Mouse (Mus musculus) lung, postnatal 10 days (tissue): ENCODE results near the gene Prmt1.

Source experiments
- DNase-seq: peaks from one replicate; pipeline ENCODE4 v3.0.0; 2021

Gene Prmt1

DNA sequence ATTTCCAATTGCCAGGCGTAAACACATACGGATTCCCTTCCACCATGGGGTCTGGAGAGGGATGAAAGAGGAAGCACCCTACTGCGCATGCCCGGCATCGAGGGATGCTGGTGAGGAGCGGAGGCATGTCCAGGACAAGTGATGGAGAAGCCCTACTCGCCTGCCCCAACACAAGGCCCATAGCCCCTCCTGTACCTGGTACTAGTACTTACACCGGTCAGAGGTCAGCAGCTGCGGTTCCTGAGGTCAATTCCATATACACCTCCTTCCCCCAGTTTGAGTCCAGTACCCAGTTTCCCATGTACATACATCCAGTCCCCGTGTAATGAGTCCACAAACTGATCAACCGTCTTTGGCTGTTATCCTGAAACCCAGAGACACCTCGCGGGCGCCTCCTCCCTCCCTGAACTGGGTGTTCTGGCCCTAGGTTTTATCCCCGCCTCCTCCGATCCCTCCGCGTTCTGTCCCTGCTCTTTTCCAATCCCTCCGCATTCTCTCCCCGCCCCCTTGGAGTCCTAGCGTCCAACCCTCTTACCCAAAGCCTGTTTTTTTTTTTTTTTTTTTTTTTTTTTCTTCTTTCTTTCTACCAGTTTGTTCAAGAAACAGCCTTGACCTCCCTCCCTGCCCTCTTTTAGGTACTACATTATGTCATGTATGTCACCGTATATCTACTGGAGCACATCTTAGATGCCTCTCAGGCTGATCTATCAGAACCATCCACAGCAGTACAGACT, 11.8 kb downstream of the Prmt1 start, which contains the start of gene Cpt1c:
Gene Cpt1c (minus strand): TSS at position 469 of the 734 bp plus-strand sequence.
- DNase-seq = peak; percentile 92

- DNase-seq = no peak
Observed at GRCm38 (mm10) chr7:44973415-44974130, 12.8 kb downstream of the Prmt1 start.

DNA sequence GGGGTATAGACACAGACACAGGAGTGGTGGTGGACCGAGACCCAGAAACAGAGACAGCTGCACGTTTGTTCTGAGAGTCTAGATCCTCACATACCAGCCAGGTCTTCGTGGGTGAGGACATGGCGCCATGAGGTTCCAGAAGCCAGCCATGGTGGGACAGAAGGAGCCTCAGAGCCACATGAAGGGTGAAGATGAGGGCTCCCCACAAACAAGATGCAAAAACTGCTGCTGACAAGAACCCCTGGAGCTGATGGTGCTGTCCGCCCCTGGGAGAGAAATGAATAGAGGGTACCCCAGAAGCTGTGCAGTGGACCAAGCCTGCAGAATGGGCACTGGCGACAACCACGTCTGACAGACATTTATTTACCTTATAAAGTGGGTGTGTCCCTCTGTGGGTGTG, 15.2 kb downstream of the Prmt1 start:
- DNase-seq = no peak

- DNase-seq = peak; percentile 94
Observed at GRCm38 (mm10) chr7:44970231-44970691, 16.1 kb downstream of the Prmt1 start.

GRCm38 (mm10) chr7:44966638-44967037, 19.7 kb downstream of the Prmt1 start:
- no peak for DNase-seq

DNA sequence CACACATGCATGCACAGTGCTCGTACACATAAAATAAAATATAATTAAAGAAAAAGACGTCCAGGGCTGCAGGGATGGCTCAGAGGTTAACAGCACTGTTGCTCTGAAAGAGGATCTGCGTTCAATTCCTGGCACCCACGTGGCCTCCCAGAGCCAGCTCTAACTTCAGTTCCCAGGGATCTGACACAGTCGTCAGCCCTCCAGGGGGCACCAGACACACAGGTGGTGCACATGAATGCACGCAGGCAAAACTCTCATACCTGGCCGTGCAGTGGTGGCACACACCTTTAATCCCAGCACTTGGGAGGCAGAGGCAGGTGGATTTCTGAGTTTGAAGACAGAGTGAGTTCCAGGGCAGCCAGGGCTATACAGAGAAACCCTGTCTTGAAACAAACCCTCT, 20.4 kb downstream of the Prmt1 start:
- no peak for DNase-seq

DNA sequence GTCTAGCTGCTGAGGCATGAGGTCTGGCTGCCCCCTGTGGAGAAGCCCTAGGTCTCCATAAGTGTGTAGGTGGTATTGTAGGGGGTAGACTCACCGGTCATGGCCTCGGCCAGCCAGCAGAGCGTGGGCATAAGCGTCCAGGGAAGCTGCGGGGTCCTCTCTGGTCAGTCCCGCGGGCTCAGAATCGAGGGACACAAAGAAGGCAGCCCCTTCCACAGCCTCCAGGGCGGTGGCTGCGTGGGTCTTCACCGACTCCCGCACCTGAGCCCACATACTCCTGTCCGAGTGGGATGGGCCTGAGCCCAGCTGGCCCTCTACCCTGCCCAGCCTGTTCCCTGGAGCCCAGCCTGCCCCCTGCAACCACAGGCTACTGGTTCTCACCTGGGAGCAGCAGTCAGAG, 21.4 kb downstream of the Prmt1 start:
- DNase-seq = no peak

DNA sequence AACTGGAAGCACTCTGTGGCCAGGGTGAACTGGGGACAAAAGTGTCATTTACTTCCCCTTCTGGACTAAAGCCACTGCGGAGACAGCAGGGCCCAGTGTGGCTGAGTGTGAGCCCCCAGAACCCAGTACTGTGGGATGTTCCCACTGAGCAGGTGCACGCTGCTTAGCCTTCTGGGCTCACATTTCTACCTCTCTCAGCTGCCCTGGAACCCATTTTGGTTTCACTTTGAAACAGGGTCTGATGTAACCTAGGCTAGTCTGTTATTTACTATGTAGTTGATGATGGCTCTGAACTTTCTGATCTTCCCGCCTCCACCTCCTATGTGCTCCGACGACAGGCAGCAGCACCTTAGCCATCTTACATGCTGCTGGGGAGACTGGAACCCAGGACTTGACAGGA, 23.5 kb downstream of the Prmt1 start:
- no peak for DNase-seq

DNA sequence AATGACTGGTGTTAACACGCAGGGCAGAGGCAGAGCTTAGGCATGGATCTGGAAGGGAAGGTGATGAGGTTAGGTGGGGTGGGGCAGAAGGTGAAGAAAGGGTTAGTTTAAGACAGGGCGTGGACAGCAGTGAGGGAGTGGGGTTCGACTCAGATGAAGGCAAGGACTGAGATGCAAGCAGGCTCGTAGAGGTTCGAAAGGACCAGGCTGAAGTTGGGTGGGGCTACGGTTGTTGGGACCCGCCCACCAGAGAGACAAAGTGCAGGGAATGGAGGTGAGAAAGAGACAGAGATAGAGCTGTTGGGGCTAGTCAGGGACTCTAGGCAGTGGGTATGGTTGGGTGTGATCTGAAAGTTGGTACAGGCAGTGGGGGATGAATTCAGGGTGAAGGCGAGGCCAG, 24.0 kb downstream of the Prmt1 start:
- DNase-seq = no peak

DNA sequence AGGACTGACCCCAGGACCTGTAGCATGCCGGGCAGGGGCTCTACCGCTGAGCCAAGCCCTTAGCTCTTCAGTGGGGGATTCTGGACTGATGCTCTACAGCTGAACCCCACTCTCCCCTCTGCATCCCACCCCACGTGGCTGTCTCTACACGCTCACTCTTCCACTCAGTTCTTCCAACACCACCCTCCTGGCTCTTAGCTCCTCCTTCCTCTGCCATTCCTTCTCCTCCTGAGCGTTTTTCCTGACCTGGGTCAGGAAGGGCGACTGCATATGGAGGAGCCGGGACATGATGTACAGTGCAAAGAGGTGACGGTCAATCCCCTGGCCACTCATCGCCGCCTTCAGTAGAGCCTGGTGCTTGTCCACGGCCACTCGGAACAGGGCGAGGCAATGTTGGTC, 25.9 kb downstream of the Prmt1 start:
- no peak for DNase-seq

GRCm38 (mm10) chr7:44959874-44960511, 26.4 kb downstream of the Prmt1 start:
- no peak for DNase-seq

DNA sequence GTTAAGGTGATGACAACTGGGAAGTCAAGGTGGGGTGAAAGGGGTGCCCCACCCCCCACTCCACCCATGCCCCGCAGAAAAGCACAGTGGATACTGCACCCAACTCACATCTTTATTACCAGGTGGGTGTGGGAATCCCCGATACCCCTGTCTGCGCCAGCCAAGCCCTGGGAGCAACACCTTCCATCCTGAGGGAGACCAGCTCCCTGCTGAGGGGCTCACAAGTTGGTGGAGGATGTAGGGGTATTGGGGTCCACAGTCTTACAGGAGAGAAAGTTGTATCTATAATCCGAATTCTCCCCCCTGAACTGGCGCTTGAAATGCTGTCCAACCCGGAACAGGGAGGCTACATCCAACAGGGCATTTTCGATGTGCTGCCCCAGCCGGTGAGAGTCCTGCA, 27.1 kb downstream of the Prmt1 start:
- DNase-seq = no peak

GRCm38 (mm10) chr7:44958208-44958607, 28.2 kb downstream of the Prmt1 start:
- DNase-seq = peak; percentile 73

GRCm38 (mm10) chr7:44957183-44957835, 29.1 kb downstream of the Prmt1 start:
- peak; percentile 82 for DNase-seq

DNA sequence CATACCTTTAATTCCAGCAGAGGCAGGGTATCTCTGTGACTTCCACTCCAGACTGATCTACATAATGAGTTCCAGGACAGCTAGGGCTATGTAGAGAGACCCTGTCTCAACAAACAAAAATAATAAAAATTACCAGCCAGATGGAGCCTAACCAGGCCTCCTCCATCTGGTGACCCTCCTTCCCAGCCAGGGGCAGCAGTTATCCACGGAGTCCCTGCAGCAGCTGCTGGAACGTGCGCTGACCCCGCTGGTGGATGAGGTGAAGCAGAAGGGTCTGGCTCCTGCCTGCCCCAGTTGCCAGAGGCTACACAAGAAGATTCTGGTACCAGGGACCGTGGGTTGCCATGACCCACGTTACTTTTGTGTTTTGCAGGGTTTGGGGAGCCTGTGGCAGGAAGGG, 30.1 kb downstream of the Prmt1 start:
- DNase-seq = no peak

- DNase-seq = peak; percentile 51
Observed at GRCm38 (mm10) chr7:44955628-44956027, 30.7 kb downstream of the Prmt1 start.

DNA sequence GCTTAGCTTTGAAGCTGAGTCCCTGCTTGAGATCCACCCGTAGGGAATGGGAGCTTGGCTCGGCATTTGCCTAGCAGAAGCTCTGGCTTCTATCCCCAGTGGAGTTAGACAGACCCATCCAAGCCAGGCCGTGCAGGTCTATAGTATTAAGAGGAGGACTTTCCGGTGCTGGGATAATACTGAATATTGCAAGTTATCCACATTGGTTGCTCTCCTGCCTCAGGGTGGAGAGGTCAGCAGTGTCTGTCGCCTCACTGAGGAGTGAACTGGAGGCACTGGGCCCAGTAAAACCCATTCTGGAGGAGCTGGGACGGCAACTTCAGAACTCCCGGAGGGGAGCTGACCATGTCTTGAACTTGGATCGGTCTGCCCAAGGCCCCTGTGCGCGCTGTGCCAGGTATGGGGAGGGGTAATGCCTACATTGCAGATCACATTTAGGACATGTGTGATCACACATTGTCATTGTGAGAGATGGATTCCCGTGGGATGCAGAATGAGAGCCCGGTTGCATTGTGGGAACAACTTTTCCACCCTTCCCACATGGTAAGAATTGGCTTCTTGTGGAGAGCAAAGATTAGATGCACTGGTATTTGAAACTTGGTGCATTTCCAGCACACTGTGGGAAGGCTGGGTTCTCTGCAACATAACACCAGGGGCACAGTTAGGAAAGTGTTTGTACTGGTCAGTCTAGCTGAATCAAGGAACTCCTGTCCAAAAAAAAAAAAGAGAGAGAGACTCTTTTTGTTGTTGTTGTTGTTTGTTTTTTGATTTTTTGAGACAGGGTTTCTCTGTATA, 32.1 kb downstream of the Prmt1 start:
- DNase-seq = no peak

- no peak for DNase-seq
Observed at GRCm38 (mm10) chr7:44953561-44953960, 32.8 kb downstream of the Prmt1 start.

DNA sequence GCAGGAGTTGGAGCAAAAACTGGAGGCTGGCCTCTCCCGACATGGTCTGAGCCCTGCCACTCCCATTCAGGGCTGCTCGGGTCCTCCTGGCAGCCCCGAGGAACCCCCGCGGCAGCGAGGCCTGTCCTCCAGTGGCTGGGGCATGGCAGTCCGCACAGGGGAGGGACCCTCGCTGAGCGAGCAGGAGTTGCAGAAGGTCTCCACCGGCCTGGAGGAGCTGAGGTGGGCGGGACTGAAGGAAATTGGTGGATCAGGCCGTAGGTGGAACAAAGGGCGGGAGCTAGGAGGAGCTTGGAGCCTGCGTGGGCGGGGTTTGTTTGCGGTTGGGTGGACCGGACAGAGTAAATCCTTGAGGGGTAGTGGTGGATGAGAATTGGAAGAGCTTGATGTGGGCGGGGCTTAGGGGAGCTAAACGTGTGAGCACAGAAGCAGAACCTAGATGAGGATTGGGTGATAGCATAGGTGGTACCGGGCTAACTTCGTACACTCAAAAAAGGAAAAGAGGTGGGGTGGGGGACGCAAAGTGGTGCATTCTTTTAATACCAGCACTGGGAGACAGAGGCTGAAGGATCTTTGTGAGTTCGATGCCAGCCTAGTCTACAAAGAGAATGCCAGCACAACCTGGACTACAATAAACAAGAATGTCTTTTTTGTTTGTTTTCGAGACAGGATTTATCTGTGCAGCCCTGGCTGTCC, 33.6 kb downstream of the Prmt1 start:
- peak; percentile 98 for DNase-seq

DNA sequence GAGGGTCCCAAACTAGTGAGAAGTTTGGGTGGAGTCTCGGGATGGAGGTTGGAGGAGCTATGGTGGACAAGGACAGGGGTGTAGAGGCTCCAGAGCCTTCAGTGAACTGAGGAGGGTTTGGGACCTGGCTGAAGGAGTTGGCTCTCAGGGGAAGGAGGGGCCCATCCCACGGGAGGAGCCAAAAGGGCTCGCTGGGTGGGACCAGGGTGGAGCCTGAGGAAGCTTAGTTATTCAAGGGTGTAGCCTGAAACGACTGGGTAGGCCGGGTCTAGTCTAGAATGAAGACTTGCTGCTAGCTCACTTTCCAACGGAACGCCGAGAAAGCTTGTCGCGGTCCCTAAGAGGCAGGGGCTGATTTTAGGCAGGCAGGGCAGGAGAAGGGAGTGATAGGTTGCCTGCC, 34.4 kb downstream of the Prmt1 start:
- peak; percentile 94 for DNase-seq

- DNase-seq = no peak
Observed at GRCm38 (mm10) chr7:44949922-44950321, 36.4 kb downstream of the Prmt1 start.

DNA sequence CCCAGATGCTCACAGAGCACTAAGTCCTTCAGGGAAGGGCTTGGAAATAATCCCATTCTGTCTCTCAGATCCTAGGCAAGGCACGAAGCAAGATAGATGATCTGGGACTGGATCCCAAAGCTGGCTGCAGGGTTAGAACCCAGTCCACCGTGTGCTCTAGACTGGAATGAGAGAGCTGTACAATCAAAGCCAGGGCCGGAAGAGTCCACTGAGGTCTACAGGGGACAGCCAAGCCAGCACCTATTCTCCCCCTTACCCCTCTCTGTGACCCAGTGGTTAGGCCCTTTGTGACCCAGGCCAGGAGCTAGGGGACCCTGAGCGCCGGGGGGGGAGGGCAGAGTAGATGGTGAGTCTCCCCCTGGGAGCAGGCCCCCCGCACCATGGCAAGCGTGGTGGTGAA, 43.5 kb downstream of the Prmt1 start, which contains the start of gene Tsks:
Gene Tsks (plus strand): TSS at position 301 of the 400 bp plus-strand sequence.
- no peak for DNase-seq
